Mouse (Mus musculus): Measurements from ENCODE around the gene Taar4.

Taar4 gene

DNA sequence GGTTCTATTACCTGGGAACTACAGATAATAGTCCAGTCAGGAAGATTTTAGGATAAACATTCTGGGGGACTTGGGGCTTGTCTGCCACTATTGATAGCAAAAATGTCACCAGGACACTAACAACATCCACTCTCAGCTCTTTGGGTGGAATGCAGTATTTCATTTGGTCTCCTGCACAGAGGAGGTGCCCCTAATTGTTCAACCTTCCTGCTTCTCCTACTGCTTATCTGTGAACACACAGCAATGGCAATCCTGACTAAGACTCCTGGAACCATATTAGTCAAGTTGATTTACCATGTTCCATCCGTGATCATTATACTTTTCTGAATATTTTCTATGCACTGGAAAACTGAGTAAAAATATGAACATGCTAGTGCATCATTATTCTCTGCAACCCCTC lies 47.8 kb downstream of the Taar4 start:
- no peak for DNase-seq
